Mouse (Mus musculus): ENCODE results near the gene Zcchc17. TPM values are rescaled to one million over a fixed set of nuclear protein-coding genes. Genes with fewer than 3 reads are reported as not detected.

Zcchc17 gene
- total and polyA plus RNA-seq, 3 experiments = 31.7 to 67.7 (median 51.8) TPM

DNA sequence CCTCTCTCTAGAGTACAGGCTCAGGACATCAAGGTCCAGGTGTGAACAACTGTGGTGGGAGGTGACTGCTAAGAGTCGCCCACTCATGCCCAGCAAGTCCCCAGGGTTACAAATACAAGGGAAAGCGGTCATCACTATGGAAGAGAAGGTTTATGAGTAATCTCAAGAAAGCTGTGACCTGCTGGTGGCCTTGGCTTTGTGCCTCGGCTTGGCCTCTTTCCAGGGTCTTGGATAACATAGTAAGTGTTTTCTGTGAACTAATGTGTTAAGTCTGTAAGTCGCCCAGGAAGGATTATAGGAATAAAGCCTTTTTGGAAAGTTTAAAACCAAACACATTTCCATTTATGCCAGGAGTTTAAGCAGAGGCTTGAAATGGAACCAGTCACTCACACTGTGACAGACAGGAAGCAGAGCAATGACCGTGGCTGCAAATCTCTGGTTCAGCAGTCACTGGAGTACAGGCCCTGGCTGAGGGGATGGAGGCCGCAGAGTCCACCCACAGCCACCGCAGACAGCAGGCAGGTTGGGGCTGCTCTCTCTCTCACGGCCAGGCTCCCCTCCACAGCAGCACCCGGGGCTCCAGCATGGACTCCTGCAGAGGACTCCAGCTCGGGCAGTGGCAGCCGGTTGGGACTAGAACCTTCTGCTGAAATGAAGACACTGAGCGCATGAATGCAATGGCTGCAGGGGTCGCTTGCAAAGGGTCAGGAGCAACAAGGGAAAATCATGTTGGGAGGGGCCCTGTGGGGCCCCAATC lies 43.8 kb downstream of the Zcchc17 start:
- Histone ChIP-seq H3K27ac (ENCODE audit: insufficient read depth, low read depth) (no peak overlapping the region), H3K4me3 (replicated peaks in 1 of 3; ENCODE audit: low read depth in 2 of 3, low read length in 2 of 3, poor library complexity in 1 of 3) (no peak overlapping the region), H3K4me2 (ENCODE audit: insufficient read depth, low read depth, poor library complexity, severe bottlenecking) (no peak overlapping the region), H3K9me3 (replicated peaks; ENCODE audit: low read length) (no peaks in the 10 kb centered on the region), H3K9ac (ENCODE audit: insufficient read depth, low read depth) (no peak overlapping the region), H3K27me3 (replicated peaks) (no peaks in the 10 kb centered on the region), H3K79me2 (replicated peaks; ENCODE audit: control insufficient read depth, extremely low read depth, insufficient read depth, poor library complexity, severe bottlenecking) (no peaks in the 10 kb centered on the region), H3K4me1 (ENCODE audit: control insufficient read depth in 1 of 2, insufficient read depth in 2 of 2) (no peaks in the 10 kb centered on the region), H3K36me3 (replicated peaks in 1 of 2; ENCODE audit: control insufficient read depth in 1 of 2, insufficient read depth in 1 of 2, low read length in 1 of 2) (peaks cover 42 to 86% of the 10 kb centered on the region in 2 experiments)
- DNase-seq (ENCODE audit: extremely low read depth) = no peak
- in situ Hi-C loops (cut with MboI; ENCODE audit: low pct_ligation_motif_present, low pct_unique_long_range_greater_than_20kb, low sequenced_read_pairs) (no loop called here), dilution Hi-C loops (cut with MboI; ENCODE audit: extremely low pct_ligation_motif_present, extremely low pct_unique_long_range_greater_than_20kb, low sequenced_read_pairs) (no loop called here)
- TF ChIP-seq POLR2A (IDR thresholded peaks at IDR 0.05; ENCODE audit: low read depth, low read length) = no peak
- TF ChIP-seq NRF1 (IDR thresholded peaks at IDR 0.05; ENCODE audit: low read depth, low read length) = no peak
- TF ChIP-seq IRF4 (IDR thresholded peaks at IDR 0.05; ENCODE audit: low read depth, low read length) = no peak
- TF ChIP-seq MAX (IDR thresholded peaks at IDR 0.05; ENCODE audit: low read length) = no peak
- no peak for TF ChIP-seq JUN (IDR thresholded peaks at IDR 0.05; ENCODE audit: insufficient read depth, low read depth, low read length)
- TF ChIP-seq RAD21 (IDR thresholded peaks at IDR 0.05; ENCODE audit: low read depth, low read length) = no peak
- TF ChIP-seq MXI1 (IDR thresholded peaks at IDR 0.05; ENCODE audit: low read depth, low read length) = no peak
- no peak for TF ChIP-seq EP300 (IDR thresholded peaks at IDR 0.05; ENCODE audit: low read length)
- TF ChIP-seq ZKSCAN1 (IDR thresholded peaks at IDR 0.05; ENCODE audit: borderline replicate concordance, low read depth, low read length) = no peak

DNA sequence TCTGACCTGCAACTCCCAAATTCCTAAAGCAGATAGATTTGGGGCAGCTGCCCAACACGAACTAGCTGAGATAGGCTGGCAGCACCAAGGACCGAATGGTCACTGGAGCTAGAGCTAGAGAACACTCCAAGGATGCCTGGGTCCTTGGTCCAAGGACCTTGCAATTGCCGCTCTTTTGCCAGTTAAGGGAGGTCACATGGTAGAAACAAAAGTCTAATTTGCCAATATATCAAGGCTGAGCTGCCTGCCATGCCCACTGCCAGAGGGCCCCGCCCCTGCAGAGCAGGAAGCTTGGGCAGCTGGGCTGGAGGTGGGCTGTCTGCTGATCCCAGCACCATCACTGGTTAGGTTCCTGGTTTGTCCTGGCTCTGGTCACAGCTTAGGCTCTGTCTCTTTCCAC lies 46.2 kb downstream of the Zcchc17 start:
- Histone ChIP-seq H3K9me3 (replicated peaks; ENCODE audit: low read length) (no peaks in the 10 kb centered on the region), H3K27ac (ENCODE audit: insufficient read depth, low read depth) (no peak overlapping the region), H3K27me3 (replicated peaks) (no peaks in the 10 kb centered on the region), H3K36me3 (replicated peaks in 1 of 2; ENCODE audit: control insufficient read depth in 1 of 2, insufficient read depth in 1 of 2, low read length in 1 of 2) (peaks cover 30 to 64% of the 10 kb centered on the region in 2 experiments), H3K4me3 (replicated peaks in 1 of 3; ENCODE audit: low read depth in 2 of 3, low read length in 2 of 3, poor library complexity in 1 of 3) (no peak overlapping the region), H3K79me2 (replicated peaks; ENCODE audit: control insufficient read depth, extremely low read depth, insufficient read depth, poor library complexity, severe bottlenecking) (no peaks in the 10 kb centered on the region), H3K9ac (ENCODE audit: insufficient read depth, low read depth) (no peak overlapping the region), H3K4me1 (ENCODE audit: control insufficient read depth in 1 of 2, insufficient read depth in 2 of 2) (no peaks in the 10 kb centered on the region), H3K4me2 (ENCODE audit: insufficient read depth, low read depth, poor library complexity, severe bottlenecking) (no peak overlapping the region)
- no peak for DNase-seq (ENCODE audit: extremely low read depth)
- dilution Hi-C loops (cut with MboI; ENCODE audit: extremely low pct_ligation_motif_present, extremely low pct_unique_long_range_greater_than_20kb, low sequenced_read_pairs) (no loop called here), in situ Hi-C loops (cut with MboI; ENCODE audit: low pct_ligation_motif_present, low pct_unique_long_range_greater_than_20kb, low sequenced_read_pairs) (no loop called here)
- TF ChIP-seq CTCF (conservative IDR thresholded peaks at IDR 0.05 in 1 of 2, IDR thresholded peaks at IDR 0.05 in 1 of 2; ENCODE audit: low read depth in 2 of 2, low read length in 2 of 2) (no peak), MXI1 (IDR thresholded peaks at IDR 0.05; ENCODE audit: low read depth, low read length) (no peak), POLR2AphosphoS2 (IDR thresholded peaks at IDR 0.05; ENCODE audit: low read depth, low read length) (no peak), EP300 (IDR thresholded peaks at IDR 0.05; ENCODE audit: low read length) (no peak), ZMIZ1 (IDR thresholded peaks at IDR 0.05; ENCODE audit: low read depth, low read length) (no peak), NELFE (IDR thresholded peaks at IDR 0.05; ENCODE audit: low read depth, low read length) (no peak), ELF1 (IDR thresholded peaks at IDR 0.05; ENCODE audit: low read depth, low read length) (no peak), MAFK (IDR thresholded peaks at IDR 0.05; ENCODE audit: insufficient replicate concordance, low read length) (no peak), PAX5 (IDR thresholded peaks at IDR 0.05; ENCODE audit: low read length) (no peak), CHD2 (IDR thresholded peaks at IDR 0.05; ENCODE audit: low read length) (no peak), JUND (conservative IDR thresholded peaks at IDR 0.05; ENCODE audit: low read depth, low read length) (no peak), TBP (conservative IDR thresholded peaks at IDR 0.05; ENCODE audit: low read depth, low read length) (no peak), ZKSCAN1 (IDR thresholded peaks at IDR 0.05; ENCODE audit: borderline replicate concordance, low read depth, low read length) (no peak)
